Mouse (Mus musculus) ES-Bruce4 (cell line): ENCODE results near the gene Scube3.

Source experiments
- CTCF ChIP-seq: IDR thresholded peaks from one replicate; pipeline ENCODE4 v1.8.1; 2011; ENCODE audit warnings: low read depth, low read length
- POLR2A ChIP-seq: IDR thresholded peaks from one replicate; pipeline ENCODE4 v1.8.1; 2011; ENCODE audit warnings: low read length; ENCODE audit not compliant: insufficient read depth

DNA sequence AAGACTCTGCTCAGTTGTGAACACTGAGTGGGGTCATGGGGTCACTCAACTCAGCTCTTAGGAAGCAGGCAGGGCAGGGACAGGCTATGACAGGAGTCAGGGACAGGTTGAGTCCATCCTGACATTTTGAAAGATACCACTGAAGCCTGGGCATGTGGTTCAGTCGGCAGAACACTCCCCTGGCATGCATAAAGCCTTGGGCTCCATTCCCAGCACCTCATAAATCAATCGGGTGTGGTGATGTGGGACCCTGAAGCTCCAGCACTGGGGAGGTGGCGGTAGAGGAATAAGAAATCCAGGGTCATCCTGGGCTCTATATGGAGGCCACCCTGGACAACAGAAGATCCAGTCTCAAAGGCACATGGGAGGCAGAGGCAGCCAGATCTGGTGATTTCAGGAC is 6.4 kb upstream of the Scube3 start:
- TF ChIP-seq CTCF: no peak
- TF ChIP-seq POLR2A: no peak
